Mouse (Mus musculus) thymus, adult 2 months (tissue): ENCODE measurements at regions not wholly inside any gene's neighbourhood (a gene's known extent, or its start where the extent isn't known, plus 50 kb on each side); places are given as distances from the start of the nearest gene placed in this dataset.
A peak's percentile ranks its signal among the peaks of the same experiment; 100 is the strongest.

Experiments used
- DNase-seq: peaks from one replicate; pipeline ENCODE4 v3.0.0; 2021
- H3K27ac ChIP-seq: fragments of 200-500 bp; 2 replicates; pipeline ENCODE4 v1.5.1; 2012; ENCODE audit warnings: low read length, control low read depth; ENCODE audit not compliant: control insufficient read depth, insufficient read depth
- H3K27me3 ChIP-seq: fragments of 200-500 bp; 2 replicates; pipeline ENCODE4 v1.6.1; 2012; ENCODE audit warnings: mild to moderate bottlenecking, low read length, moderate library complexity, mixed read lengths; ENCODE audit not compliant: control insufficient read depth, insufficient read depth
- H3K36me3 ChIP-seq: fragments of 200-500 bp; 2 replicates; pipeline ENCODE4 v1.6.1; 2012; ENCODE audit warnings: mild to moderate bottlenecking, low read length, moderate library complexity; ENCODE audit not compliant: control insufficient read depth, insufficient read depth
- H3K4me1 ChIP-seq: fragments of 200-500 bp; replicated peaks from 2 replicates; pipeline ENCODE4 v1.6.1; 2012; ENCODE audit warnings: low read length; ENCODE audit not compliant: control insufficient read depth, insufficient read depth
- H3K4me3 ChIP-seq: fragments of 200-500 bp; 2 replicates; pipeline ENCODE4 v1.5.1; 2012; ENCODE audit warnings: mild to moderate bottlenecking, low read length, control low read depth, moderate library complexity; ENCODE audit not compliant: control insufficient read depth, insufficient read depth
- CTCF ChIP-seq: fragments of 200-500 bp; IDR thresholded peaks from 2 replicates; pipeline ENCODE4 v1.5.1; 2012; ENCODE audit warnings: mild to moderate bottlenecking, control low read depth, low read length, moderate library complexity, borderline replicate concordance; ENCODE audit not compliant: control insufficient read depth, poor library complexity, insufficient read depth; ENCODE audit errors: extremely low read depth
- POLR2A ChIP-seq: fragments of 200-500 bp; IDR thresholded peaks from 2 replicates; pipeline ENCODE4 v1.6.1; 2012; ENCODE audit warnings: mild to moderate bottlenecking, low read length, control low read depth, moderate library complexity; ENCODE audit not compliant: control insufficient read depth, poor library complexity, insufficient read depth; ENCODE audit errors: extremely low read depth
- WGBS: fragments of 180-500 bp; shearing (Covaris S2); methylation state at CpG from one replicate; pipeline ENCODE4 v1.1.7; 2018; 5-methylcytosine and 5-hydroxymethylcytosine counted together

- H3K36me3 ChIP-seq: no peaks in the 10 kb centered on the region
- TF ChIP-seq CTCF (no peak), POLR2A (no peak)
- H3K4me1 ChIP-seq: peaks cover 9% of the 10 kb centered on the region
- peak; percentile 11 for DNase-seq
- H3K27me3 ChIP-seq: no peaks in the 10 kb centered on the region
- 16% methylated on average over 3 of the region's 3 CpGs for WGBS
- H3K4me3 ChIP-seq: no peak overlapping the region
- H3K27ac ChIP-seq: no peak overlapping the region
Measured at GRCm38 (mm10) chr1:43349966-43350365, 94.4 kb upstream of the Nck2 start.

- no peaks in the 10 kb centered on the region for H3K36me3 ChIP-seq
- H3K4me1 ChIP-seq: peaks cover 25% of the 10 kb centered on the region
- WGBS: 96% methylated on average over 6 of the region's 6 CpGs
- no peak overlapping the region for H3K27ac ChIP-seq
- H3K27me3 ChIP-seq: no peaks in the 10 kb centered on the region
- DNase-seq: no peak
- H3K4me3 ChIP-seq: no peak overlapping the region
- TF ChIP-seq POLR2A (no peak), CTCF (no peak)
Measured at GRCm38 (mm10) chr1:43358191-43358590, 86.2 kb upstream of the Nck2 start.

DNA sequence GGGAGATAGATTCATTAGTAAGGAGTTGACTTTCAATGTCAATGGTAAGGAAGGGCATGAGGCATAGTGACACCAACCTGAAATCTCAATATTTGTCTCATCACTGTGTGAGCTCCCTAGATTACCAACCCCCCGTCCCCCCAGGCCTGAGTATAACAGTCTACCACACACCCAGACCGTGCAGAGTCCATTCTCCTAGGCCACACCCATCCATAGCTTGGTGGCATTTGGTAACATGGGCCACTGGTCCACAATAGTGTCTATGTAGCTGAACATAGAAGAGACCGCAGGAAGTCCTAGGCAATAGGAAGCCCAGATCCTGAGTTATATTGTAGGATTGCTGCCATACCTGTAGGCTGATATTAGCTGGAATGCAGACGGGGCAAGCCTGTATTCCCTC is 84.7 kb upstream of the Nck2 start:
- no peak for DNase-seq
- H3K36me3 ChIP-seq: no peaks in the 10 kb centered on the region
- H3K4me1 ChIP-seq: peaks cover 22% of the 10 kb centered on the region
- no peak overlapping the region for H3K4me3 ChIP-seq
- H3K27ac ChIP-seq: no peak overlapping the region
- no peaks in the 10 kb centered on the region for H3K27me3 ChIP-seq
- WGBS: 98% methylated on average over 4 of the region's 4 CpGs
- TF ChIP-seq POLR2A (no peak), CTCF (no peak)

- 56% methylated on average over 8 of the region's 8 CpGs for WGBS
- peaks cover 22% of the 10 kb centered on the region for H3K4me1 ChIP-seq
- H3K27ac ChIP-seq: no peak overlapping the region
- no peak for DNase-seq
- no peaks in the 10 kb centered on the region for H3K27me3 ChIP-seq
- TF ChIP-seq CTCF: no peak
- TF ChIP-seq POLR2A: no peak
- no peak overlapping the region for H3K4me3 ChIP-seq
- no peaks in the 10 kb centered on the region for H3K36me3 ChIP-seq
Measured at GRCm38 (mm10) chr1:43360291-43360690, 84.1 kb upstream of the Nck2 start.

DNA sequence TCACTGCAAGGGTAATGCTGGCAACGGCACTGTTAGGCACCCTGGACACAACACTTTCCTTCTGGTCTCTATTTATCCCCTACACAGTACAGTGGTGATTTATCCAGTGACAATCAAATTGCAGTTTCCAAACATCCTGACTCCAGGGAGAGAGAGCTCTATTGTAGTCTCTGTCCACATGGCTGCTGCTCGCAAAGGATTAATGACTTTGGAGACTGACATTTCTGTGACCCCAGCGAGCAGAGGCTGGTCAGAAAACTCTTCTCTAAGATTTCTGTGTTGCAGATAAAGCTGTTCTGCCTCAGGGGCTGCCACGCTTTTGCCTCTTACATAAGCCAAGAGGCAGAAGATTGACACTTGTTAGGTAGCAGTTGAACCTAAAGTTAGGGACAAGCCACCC is 83.6 kb upstream of the Nck2 start:
- Histone ChIP-seq H3K4me3 (no peak overlapping the region), H3K27me3 (no peaks in the 10 kb centered on the region), H3K36me3 (no peaks in the 10 kb centered on the region), H3K27ac (no peak overlapping the region), H3K4me1 (peaks cover 22% of the 10 kb centered on the region)
- WGBS: 75% methylated on average over 4 of the region's 4 CpGs
- TF ChIP-seq POLR2A: no peak
- TF ChIP-seq CTCF: no peak
- no peak for DNase-seq

GRCm38 (mm10) chr1:43361455-43361863 is 82.9 kb upstream of the Nck2 start:
- TF ChIP-seq POLR2A: no peak
- TF ChIP-seq CTCF: no peak
- 14% methylated on average over 3 of the region's 3 CpGs for WGBS
- Histone ChIP-seq H3K4me1 (peaks cover 22% of the 10 kb centered on the region), H3K27ac (no peak overlapping the region), H3K36me3 (no peaks in the 10 kb centered on the region), H3K4me3 (no peak overlapping the region), H3K27me3 (no peaks in the 10 kb centered on the region)
- DNase-seq: no peak

- H3K36me3 ChIP-seq: no peaks in the 10 kb centered on the region
- 6% methylated on average over 5 of the region's 5 CpGs for WGBS
- TF ChIP-seq POLR2A: no peak
- no peak for TF ChIP-seq CTCF
Measured at GRCm38 (mm10) chr1:43362136-43362535, 82.2 kb upstream of the Nck2 start.

GRCm38 (mm10) chr1:43363178-43363577 is 81.2 kb upstream of the Nck2 start:
- H3K36me3 ChIP-seq: no peaks in the 10 kb centered on the region
- H3K27me3 ChIP-seq: no peaks in the 10 kb centered on the region
- 85% methylated on average over 4 of the region's 4 CpGs for WGBS
- no peak for TF ChIP-seq POLR2A
- TF ChIP-seq CTCF: no peak
- no peak overlapping the region for H3K4me3 ChIP-seq
- H3K4me1 ChIP-seq: peaks cover 22% of the 10 kb centered on the region
- DNase-seq: no peak
- no peak overlapping the region for H3K27ac ChIP-seq

More at GRCm38 (mm10) chr1:43362136-43362535, 82.2 kb upstream of the Nck2 start:
- H3K27ac ChIP-seq: no peak overlapping the region
- DNase-seq: peak; percentile 17
- H3K4me3 ChIP-seq: no peak overlapping the region
- no peaks in the 10 kb centered on the region for H3K27me3 ChIP-seq
- H3K4me1 ChIP-seq: peaks cover 22% of the 10 kb centered on the region
